In genomic region chr7:144668603-144669278, GRCm38 (mm10) we compare ENCODE assay signal across 14 mouse cellular contexts.
DNase-seq lines count a peak whose midpoint lies in the region; ATAC-seq and TF ChIP-seq lines count a peak whose summit lies in the region.
"Had no signal": no experiment of that assay in that cellular context is flagged by ENCODE, and none has a peak within 500 bp of the region (broad histone marks: within the 10 kb centered on the region; RNA-seq: fewer than 3 reads in every experiment).

No protein-coding gene starts in this region.

- no peak overlapping the region for H3K4me3 ChIP-seq in heart, embryonic 13.5 days
- no peak overlapping the region for H3K4me3 ChIP-seq in stomach, embryonic 14.5 days (ENCODE audit: low read depth, low read length)
- H3K4me3 ChIP-seq in stomach, postnatal 0 days (ENCODE audit: low read depth, low read length) = no peak overlapping the region
- H3K4me3 ChIP-seq in forebrain, embryonic 12.5 days (replicated peaks) = no peak overlapping the region
- H3K4me3 ChIP-seq: hindbrain, embryonic 15.5 days; liver, embryonic 13.5 days had no signal

- intact Hi-C loops in heart, postnatal 25 days (cut with DNase I) = no loop called here

- no peak for DNase-seq in heart, postnatal 25 days (ENCODE audit: low spot score)
- DNase-seq in stomach, postnatal 0 days (ENCODE audit: low spot score) = no peak
- peak; percentile 48 for DNase-seq in kidney, postnatal 10 days
- no peak for DNase-seq in left cerebral cortex, adult 8-10 months (ENCODE audit: low spot score in 2 of 2)
- no peak for DNase-seq in thymus, postnatal 25 days
- DNase-seq: adrenal gland, adult 2 months; forebrain, postnatal 0 days; layer of hippocampus, postnatal 36 days; liver, embryonic 13.5 days; midbrain, embryonic 14.5 days had no signal

- no peaks in the 10 kb centered on the region for H3K36me3 ChIP-seq in heart, embryonic 13.5 days
- peaks cover 3% of the 10 kb centered on the region for H3K36me3 ChIP-seq in stomach, embryonic 14.5 days (ENCODE audit: control insufficient read depth, insufficient read depth, low read length)
- no peaks in the 10 kb centered on the region; the same call in 1 of the 2 replicates for H3K36me3 ChIP-seq in stomach, postnatal 0 days (ENCODE audit: control insufficient read depth, insufficient read depth, low read length)
- peaks cover 10% of the 10 kb centered on the region; the same call in 1 of the 2 replicates for H3K36me3 ChIP-seq in forebrain, embryonic 12.5 days (replicated peaks)
- H3K36me3 ChIP-seq: hindbrain, embryonic 15.5 days; liver, embryonic 13.5 days had no signal

- no peaks in the 10 kb centered on the region for H3K9me3 ChIP-seq in heart, embryonic 13.5 days
- H3K9me3 ChIP-seq in stomach, embryonic 14.5 days (ENCODE audit: control insufficient read depth, low read depth, low read length) = no peaks in the 10 kb centered on the region
- no peaks in the 10 kb centered on the region for H3K9me3 ChIP-seq in stomach, postnatal 0 days (ENCODE audit: control insufficient read depth, low read length)
- no peaks in the 10 kb centered on the region for H3K9me3 ChIP-seq in forebrain, embryonic 12.5 days
- H3K9me3 ChIP-seq: hindbrain, embryonic 15.5 days; liver, embryonic 13.5 days had no signal

- H3K9ac ChIP-seq in heart, embryonic 13.5 days = no peak overlapping the region
- H3K9ac ChIP-seq in stomach, embryonic 14.5 days (replicated peaks; ENCODE audit: low read depth, low read length) = no peak overlapping the region
- H3K9ac ChIP-seq in stomach, postnatal 0 days (ENCODE audit: low read length) = no peak overlapping the region
- no peak overlapping the region for H3K9ac ChIP-seq in forebrain, embryonic 12.5 days
- H3K9ac ChIP-seq: forebrain, postnatal 0 days; hindbrain, embryonic 15.5 days; liver, embryonic 13.5 days had no signal

- H3K27me3 ChIP-seq in heart, embryonic 13.5 days (replicated peaks) = 0 out of 2 replicates have a peak, but pooled peaks cover 5% of the 10 kb centered on the region
- H3K27me3 ChIP-seq in stomach, embryonic 14.5 days (ENCODE audit: control insufficient read depth, insufficient read depth, low read length) = no peaks in the 10 kb centered on the region
- H3K27me3 ChIP-seq in stomach, postnatal 0 days (ENCODE audit: control insufficient read depth, insufficient read depth, low read length) = no peaks in the 10 kb centered on the region
- H3K27me3 ChIP-seq in forebrain, embryonic 12.5 days = peaks cover 10% of the 10 kb centered on the region
- H3K27me3 ChIP-seq: hindbrain, embryonic 15.5 days; liver, embryonic 13.5 days had no signal

- no peak for TF ChIP-seq CTCF in stomach, postnatal 0 days (IDR thresholded peaks at IDR 0.05; ENCODE audit: low read depth)

- TF ChIP-seq EP300 in stomach, postnatal 0 days (optimal IDR thresholded peaks at IDR 0.05) = no peak

- peaks cover 3% of the 10 kb centered on the region; the same call in 1 of the 2 replicates for H3K4me1 ChIP-seq in heart, embryonic 13.5 days
- H3K4me1 ChIP-seq in stomach, embryonic 14.5 days (ENCODE audit: control insufficient read depth, insufficient read depth, low read length) = peaks cover 11% of the 10 kb centered on the region; the same call in 1 of the 2 replicates
- H3K4me1 ChIP-seq in stomach, postnatal 0 days (replicated peaks; ENCODE audit: control insufficient read depth, insufficient read depth) = no peaks in the 10 kb centered on the region
- H3K4me1 ChIP-seq in forebrain, embryonic 12.5 days = peaks cover 8% of the 10 kb centered on the region; the same call in 1 of the 2 replicates
- H3K4me1 ChIP-seq: hindbrain, embryonic 15.5 days; liver, embryonic 13.5 days had no signal

- H3K4me2 ChIP-seq in heart, embryonic 13.5 days = no peak overlapping the region
- H3K4me2 ChIP-seq in stomach, embryonic 14.5 days (replicated peaks; ENCODE audit: low read depth, low read length) = no peak overlapping the region
- H3K4me2 ChIP-seq in stomach, postnatal 0 days (replicated peaks; ENCODE audit: low read depth) = no peak overlapping the region
- H3K4me2 ChIP-seq in forebrain, embryonic 12.5 days = no peak overlapping the region
- H3K4me2 ChIP-seq: hindbrain, embryonic 15.5 days; liver, embryonic 13.5 days had no signal

- peak; percentile 54; the same call in 1 of the 2 replicates for ATAC-seq in heart, embryonic 13.5 days (ENCODE audit: extremely low read depth, insufficient number of reproducible peaks, low FRiP score, low TSS enrichment)
- ATAC-seq in stomach, embryonic 14.5 days (ENCODE audit: insufficient number of reproducible peaks, insufficient read depth, low FRiP score, low read depth) = no peak; the same call in 1 of the 2 replicates
- no peak for ATAC-seq in stomach, postnatal 0 days (ENCODE audit: low FRiP score, low TSS enrichment)
- ATAC-seq in forebrain, embryonic 12.5 days (ENCODE audit: low FRiP score) = no peak
- ATAC-seq: forebrain, postnatal 0 days had no signal

- WGBS in heart, embryonic 13.5 days = 49% methylated on average over 7 of the region's 7 CpGs
- 29% methylated on average over 7 of the region's 7 CpGs for WGBS in stomach, embryonic 14.5 days
- WGBS in stomach, postnatal 0 days = 39% methylated on average over 7 of the region's 7 CpGs
- WGBS in forebrain, embryonic 12.5 days = 71% methylated on average over 7 of the region's 7 CpGs

- H3K27ac ChIP-seq in heart, embryonic 13.5 days (replicated peaks) = no peak overlapping the region
- H3K27ac ChIP-seq in stomach, embryonic 14.5 days (ENCODE audit: low read length) = 0 out of 2 replicates have a peak overlapping the region, but pooled peaks have one; percentile 6
- H3K27ac ChIP-seq in stomach, postnatal 0 days (replicated peaks) = no peak overlapping the region
- no peak overlapping the region for H3K27ac ChIP-seq in forebrain, embryonic 12.5 days
- H3K27ac ChIP-seq: hindbrain, embryonic 15.5 days; liver, embryonic 13.5 days had no signal
